Mouse (Mus musculus) gastrocnemius, postnatal 10 days (tissue): ENCODE data around the gene Ift46. TPM values are rescaled to one million over a fixed set of nuclear protein-coding genes. Genes with fewer than 3 reads are reported as not detected.

ENCODE experiments used
- DNase-seq: peaks from one replicate; pipeline ENCODE4 v3.0.0; 2021; ENCODE audit warnings: mixed read lengths
- long read RNA-seq, 2 experiments: library from polyadenylated mRNA; stranded (forward); transcript quantifications; one replicate each; pipeline ENCODE4 v2.0.0; 2021
- total RNA-seq, 2 experiments: library from RNA; stranded (reverse); gene quantifications; 2 replicates each; pipeline ENCODE4 v1.2.3; 2021

Gene Ift46
- total RNA-seq: 10 to 100 TPM; 45.2 to 53.1 TPM
- long read RNA-seq, experiment 1, full-length matches to known transcripts: 8 of 11 reads
- long read RNA-seq, experiment 1, partial matches to known transcripts: 1 of 11 reads
- long read RNA-seq, experiment 1, other reads (novel, unspliced or antisense): 2 of 11 reads
- long read RNA-seq, experiment 2, full-length matches to known transcripts: 11 of 13 reads
- long read RNA-seq, experiment 2, partial matches to known transcripts: 2 of 13 reads
- long read RNA-seq, experiment 2, other reads (novel, unspliced or antisense): 0 of 13 reads

GRCm38 (mm10) chr9:44767101-44768028 is at the start of gene Ift46, which contains the start of gene Arcn1:
Gene Ift46 (plus strand): TSS chr9:44767908.
Gene Arcn1 (minus strand): TSS chr9:44767845.
- peak; percentile 83 for DNase-seq

GRCm38 (mm10) chr9:44718937-44719631 is 48.6 kb upstream of the Ift46 start:
- no peak for DNase-seq

- no peak for DNase-seq
These were observed 47.9 kb upstream of the Ift46 start for GRCm38 (mm10) chr9:44719632-44720357.

- DNase-seq: no peak
These were observed 47.2 kb upstream of the Ift46 start for GRCm38 (mm10) chr9:44720358-44721153.

GRCm38 (mm10) chr9:44721154-44721876 is 46.4 kb upstream of the Ift46 start:
- peak; percentile 87 for DNase-seq

- DNase-seq: no peak
These were observed 45.9 kb upstream of the Ift46 start for GRCm38 (mm10) chr9:44721877-44722186.

DNA sequence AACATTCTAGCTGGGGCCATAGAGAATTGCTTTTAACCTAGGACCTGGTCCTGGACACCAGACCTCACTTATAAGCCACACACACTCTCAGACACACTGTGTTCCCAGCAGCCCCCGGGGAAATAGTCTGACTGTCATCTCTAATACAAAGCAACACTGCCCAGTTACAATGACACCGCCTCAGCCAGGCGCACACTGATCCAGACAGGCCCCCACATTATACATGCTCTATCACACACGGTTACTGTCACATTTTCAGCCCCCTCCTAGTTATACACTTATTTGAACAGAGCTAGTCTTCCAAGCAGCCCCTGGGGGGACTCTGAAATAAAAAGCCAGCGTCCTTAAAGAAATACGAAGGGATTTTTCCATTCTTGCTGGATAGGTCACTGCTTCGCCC is 45.1 kb upstream of the Ift46 start:
- DNase-seq: no peak

GRCm38 (mm10) chr9:44723008-44723407 is 44.7 kb upstream of the Ift46 start:
- DNase-seq: no peak

- DNase-seq: no peak
These were observed 44.1 kb upstream of the Ift46 start for GRCm38 (mm10) chr9:44723521-44724041.

GRCm38 (mm10) chr9:44724223-44724622 is 43.5 kb upstream of the Ift46 start:
- DNase-seq: no peak

DNA sequence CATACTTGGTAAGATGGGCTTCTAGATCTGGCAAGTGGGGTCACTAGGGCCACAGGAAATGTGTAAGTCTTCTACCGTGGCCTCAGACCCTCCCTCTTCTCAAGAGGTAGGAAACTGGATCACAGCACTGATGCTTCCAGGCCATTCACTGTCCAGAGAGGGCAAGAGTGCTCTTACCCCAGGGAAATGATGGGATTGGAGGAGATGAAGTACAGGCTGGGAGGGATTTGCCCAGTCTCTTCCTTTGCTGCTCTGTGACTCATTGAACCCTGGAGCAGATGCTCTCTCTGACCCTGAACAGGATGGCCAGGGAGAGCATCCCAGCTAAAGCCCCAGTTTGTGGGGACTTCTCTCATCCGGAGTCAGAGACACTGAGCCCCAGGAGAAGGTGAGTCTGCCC is 43.0 kb upstream of the Ift46 start:
- no peak for DNase-seq

GRCm38 (mm10) chr9:44726431-44727146 is 41.1 kb upstream of the Ift46 start:
- no peak for DNase-seq

- no peak for DNase-seq
These were observed 40.3 kb upstream of the Ift46 start for GRCm38 (mm10) chr9:44727441-44727840.

- DNase-seq: no peak
These were observed 35.6 kb upstream of the Ift46 start for GRCm38 (mm10) chr9:44732130-44732549.

DNA sequence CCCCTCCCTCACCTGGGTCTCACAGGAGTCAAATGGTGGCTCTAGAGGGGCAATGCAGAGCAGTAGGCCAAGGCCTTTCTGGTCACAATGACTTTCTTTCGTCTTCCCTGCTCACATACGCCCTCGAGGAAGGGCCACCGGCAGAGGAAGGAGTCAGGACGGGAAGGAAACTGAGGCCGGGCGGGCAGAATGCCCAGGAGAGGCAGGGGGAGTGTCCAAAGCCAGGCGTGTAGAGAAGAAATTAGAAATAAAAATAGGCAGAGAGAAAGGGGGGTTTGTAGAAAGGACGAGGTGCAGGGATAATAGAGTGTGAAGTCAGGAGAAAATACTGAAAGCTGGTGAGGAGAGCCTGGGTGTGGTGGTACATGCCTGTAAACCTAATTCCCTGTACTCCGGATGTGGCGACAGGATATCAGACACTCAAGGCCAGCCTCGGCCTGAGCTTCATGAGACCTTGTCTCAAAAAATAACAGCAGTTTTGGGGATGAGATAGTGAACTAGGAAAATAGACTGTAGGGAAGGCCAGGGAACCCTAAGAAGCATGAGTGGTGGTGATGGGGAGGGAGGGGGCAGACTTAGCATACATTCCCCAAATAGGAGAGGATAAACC is 34.7 kb upstream of the Ift46 start:
- DNase-seq: no peak

GRCm38 (mm10) chr9:44733671-44734523 is 33.8 kb upstream of the Ift46 start:
- DNase-seq: peak; percentile 72

DNA sequence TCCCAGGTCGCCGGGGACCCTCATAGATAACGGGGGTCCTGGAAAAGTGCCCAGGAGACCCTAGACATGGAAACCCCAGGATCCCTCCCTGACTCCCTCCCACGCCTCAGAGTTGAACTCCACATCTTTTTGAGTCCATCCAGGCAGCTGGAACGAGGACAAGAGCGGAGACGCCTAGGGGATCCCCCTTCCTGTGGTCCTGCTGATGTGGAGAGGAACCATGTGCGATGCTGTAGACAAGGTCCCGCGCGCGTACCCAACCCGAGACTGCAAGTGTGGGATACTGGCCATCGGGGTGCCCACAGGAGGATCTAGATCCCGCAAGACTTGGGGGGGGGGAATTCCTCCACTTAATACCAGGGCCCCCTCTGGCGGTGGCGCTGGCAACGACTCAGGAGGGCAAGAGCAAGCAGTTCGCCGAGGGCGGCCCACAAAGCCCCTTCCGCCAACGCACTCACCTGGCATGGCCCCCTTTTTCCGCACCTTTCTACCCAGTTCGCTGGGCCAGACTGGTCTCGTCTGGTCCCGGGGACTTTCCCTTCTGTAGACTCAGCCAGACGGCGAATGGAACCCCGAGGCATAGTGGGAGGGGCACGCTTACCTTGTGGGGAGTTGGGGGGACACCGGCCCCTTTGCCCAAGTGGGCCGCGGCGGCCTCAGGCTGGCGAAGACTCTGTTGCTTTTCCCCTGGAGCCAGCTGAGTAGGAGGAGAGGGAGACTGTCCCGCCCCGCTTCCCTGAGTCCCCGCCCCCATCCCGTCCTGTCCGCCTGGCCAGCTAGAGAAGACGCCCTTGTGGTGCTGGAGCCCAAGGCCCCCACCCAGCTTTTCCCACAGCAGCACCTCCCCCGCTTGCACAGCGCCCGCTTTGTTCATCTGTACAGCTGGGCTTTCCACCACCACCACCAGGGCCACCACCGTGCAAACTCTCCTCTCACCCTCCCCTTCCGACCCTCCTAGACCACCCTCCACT is 32.9 kb upstream of the Ift46 start, which contains the start of gene Phldb1:
TSS of gene Phldb1 (minus strand) at position 675 of the 971 bp plus-strand sequence.
- peak; percentile 76 for DNase-seq
